Mouse (Mus musculus): ENCODE measurements around the gene Zscan18. TPM values are rescaled to one million over a fixed set of nuclear protein-coding genes. Genes with fewer than 3 reads are reported as not detected.
A peak's percentile ranks its signal among the peaks of the same experiment; 100 is the strongest.
"Not testable (repeated sequence)": the region's sequence is repeated elsewhere in the genome, so short reads cannot be mapped to it uniquely, and the experiment has no call there.

Zscan18 gene
- polyA plus RNA-seq (2015; fragmentation: Nextera tagmentation; extraction: Ambion mirVana) = 13.2 and 14.4 TPM in 2 replicates

DNA sequence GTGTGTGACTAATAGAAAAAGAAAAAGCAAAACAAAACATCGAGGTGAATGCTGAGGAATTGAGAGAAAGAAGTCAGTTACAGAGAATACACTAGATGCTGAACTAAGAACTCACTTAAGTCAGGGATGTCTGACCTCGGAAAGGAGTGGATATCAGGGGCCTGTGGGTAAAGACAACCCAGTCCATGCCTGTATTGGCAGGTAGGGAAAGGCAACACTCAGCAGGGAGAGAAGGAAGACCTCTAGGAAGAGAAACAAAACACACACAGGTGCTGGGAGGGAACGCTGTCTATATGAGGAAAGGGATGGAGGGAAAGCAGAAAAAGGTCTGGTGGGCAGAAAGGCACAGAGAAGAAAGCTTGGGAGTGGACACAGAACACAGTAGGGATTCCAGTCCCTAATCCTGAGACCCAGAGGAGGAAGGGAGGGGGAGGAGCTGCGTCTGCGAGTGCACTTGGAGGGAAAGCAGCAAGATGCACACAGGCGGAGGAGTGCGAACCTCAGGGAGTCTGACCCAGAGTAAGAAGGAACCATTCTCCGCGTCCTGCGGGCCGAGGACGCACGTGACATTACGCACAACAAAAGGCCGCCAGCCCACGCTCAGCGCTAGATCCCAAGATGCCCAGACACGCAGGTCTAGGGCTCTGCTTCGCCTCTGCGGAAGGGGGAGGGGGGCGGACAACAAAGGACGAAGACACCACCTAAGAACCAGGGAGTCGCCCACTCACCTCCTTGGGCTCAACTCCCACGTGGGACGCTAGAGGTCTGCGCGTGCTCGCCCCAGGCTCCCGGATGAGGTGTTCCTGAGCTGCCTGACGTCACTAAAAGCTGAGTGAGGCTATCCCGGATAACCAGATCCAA lies at the start of gene Zscan18:
Zscan18 (minus strand) TSS at position 770 of the 861 bp plus-strand sequence.
- H3K4me2 ChIP-seq (replicated peaks) = peak within 1 kb of the TSS; percentile 88
- peak within 1 kb of the TSS; percentile 80 for H3K9ac ChIP-seq
- peak; percentile 94 for ATAC-seq (ENCODE audit: low FRiP score, low read depth)
- H3K27me3 ChIP-seq = no peaks in the 10 kb centered on the region
- WGBS = 6% methylated on average over 31 of the region's 31 CpGs
- H3K4me3 ChIP-seq = peak within 1 kb of the TSS; percentile 54
- H3K36me3 ChIP-seq = peaks cover 24% of the 10 kb centered on the region
- H3K4me1 ChIP-seq = peaks cover 10% of the 10 kb centered on the region
- H3K9me3 ChIP-seq = peaks cover 10% of the 10 kb centered on the region; the same call in 1 of the 2 replicates
- H3K27ac ChIP-seq = peak within 1 kb of the TSS; percentile 67

DNA sequence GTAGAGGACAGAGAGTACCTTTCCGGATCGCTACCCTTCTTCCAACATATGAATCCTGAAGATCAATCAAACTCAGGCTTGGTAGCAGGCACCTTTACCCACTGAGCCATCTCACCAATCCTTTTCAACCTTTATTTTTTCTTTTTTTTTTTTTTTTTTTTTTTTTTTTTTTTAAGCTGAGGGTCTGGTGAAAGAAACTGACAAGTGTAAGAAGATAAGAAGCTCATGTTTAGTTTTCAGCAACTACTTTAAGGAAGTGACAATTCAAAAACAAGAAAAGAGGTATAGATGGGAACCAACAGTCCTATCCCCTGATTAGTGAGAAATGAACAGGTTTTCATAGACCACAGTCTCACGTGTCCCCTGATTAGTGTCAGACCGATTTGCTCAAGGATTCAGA lies 32.3 kb upstream of the Zscan18 start:
- H3K9me3 ChIP-seq = peaks cover 43% of the 10 kb centered on the region
- no peak overlapping the region for H3K9ac ChIP-seq
- ATAC-seq (ENCODE audit: low FRiP score, low read depth) = no peak
- H3K4me1 ChIP-seq = no peaks in the 10 kb centered on the region
- H3K4me2 ChIP-seq (replicated peaks) = peak overlapping the region; percentile 63
- WGBS = 95% methylated on average over 4 of the region's 4 CpGs
- H3K27me3 ChIP-seq = no peaks in the 10 kb centered on the region
- peak overlapping the region; percentile 62 for H3K4me3 ChIP-seq
- no peak overlapping the region for H3K27ac ChIP-seq
- peaks cover 46% of the 10 kb centered on the region for H3K36me3 ChIP-seq

DNA sequence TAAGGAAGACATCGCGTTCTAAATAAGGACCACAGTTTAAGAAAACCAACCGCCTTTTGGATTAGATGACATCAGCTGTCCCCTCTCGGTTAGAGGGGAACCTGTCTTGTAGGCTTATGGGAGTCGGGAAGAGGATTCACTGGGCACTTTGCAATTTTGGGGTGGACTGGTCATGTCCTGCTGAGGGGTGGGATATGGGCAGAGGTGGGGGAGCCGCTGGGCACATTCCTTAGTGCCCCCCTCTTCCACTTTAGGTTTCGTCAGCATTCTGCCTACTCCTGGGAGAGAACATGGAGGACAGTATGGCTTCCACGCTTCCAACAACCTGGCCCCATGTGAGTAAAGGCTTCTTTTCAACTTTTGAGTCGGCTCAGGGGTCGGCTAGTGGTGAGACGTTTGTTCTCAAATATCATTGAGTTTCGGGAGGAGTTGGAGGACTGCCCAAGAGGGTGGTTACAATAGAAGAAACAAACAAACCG lies 31.8 kb upstream of the Zscan18 start:
- peaks cover 41% of the 10 kb centered on the region for H3K36me3 ChIP-seq
- peaks cover 41% of the 10 kb centered on the region for H3K9me3 ChIP-seq
- peak overlapping the region; percentile 62 for H3K4me3 ChIP-seq
- ATAC-seq (ENCODE audit: low FRiP score, low read depth) = peak; percentile 58; the same call in 1 of the 2 replicates
- H3K27ac ChIP-seq = peak overlapping the region; percentile 52; the same call in 1 of the 2 replicates
- peak overlapping the region; percentile 74 for H3K9ac ChIP-seq
- H3K4me1 ChIP-seq = no peaks in the 10 kb centered on the region
- WGBS = 40% methylated on average over 13 of the region's 13 CpGs
- H3K27me3 ChIP-seq = no peaks in the 10 kb centered on the region
- peak overlapping the region; percentile 63 for H3K4me2 ChIP-seq (replicated peaks)

DNA sequence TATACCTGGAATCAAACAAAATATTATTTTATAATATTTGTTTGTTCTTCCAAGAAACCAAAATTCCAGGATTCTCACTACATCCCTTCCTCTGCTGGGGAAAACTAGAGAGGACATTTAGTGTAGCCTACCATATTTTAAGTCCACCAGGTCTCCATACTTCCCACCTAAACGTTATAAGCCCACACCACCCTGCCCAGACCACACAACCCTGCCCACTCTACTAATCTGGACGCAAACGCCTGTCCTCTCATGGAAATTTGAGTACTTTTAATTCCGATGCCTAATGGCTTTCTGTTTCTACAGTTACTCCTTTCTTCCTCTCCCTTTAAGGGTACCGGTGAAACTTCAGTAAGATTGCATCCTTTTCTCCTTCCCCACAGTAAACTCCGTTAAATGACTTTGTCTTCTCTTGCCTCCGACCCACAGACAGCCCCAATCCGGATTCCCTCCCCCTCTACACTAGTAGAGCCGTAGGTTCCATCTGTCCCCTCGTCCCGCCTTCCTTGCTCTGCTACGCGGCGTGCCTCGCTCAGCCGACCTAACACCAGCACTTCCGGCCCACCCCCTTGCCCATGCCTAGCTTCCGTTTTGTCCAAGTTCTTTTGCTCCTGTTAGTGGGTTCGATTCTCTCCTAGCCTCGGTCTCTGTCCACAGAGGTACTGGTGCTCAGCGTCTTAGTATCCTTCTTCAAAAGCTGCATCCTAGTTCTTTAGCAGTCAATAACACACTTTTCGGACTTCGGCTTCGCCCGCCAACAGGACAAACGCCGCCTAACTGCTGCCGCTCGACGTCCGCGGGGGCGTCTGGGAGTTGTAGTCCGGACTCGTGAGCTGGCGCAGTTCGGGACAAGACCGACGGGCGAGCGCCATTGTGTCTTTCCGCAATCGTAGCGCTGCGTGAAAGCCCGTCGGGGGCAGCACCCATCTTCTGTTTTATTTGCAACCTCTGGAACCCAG lies 31.0 kb upstream of the Zscan18 start, which contains the start of gene Zfp110:
Zfp110 (plus strand) TSS at position 600 of the 959 bp plus-strand sequence.
- 3% methylated on average over 47 of the region's 47 CpGs for WGBS
- H3K4me2 ChIP-seq (replicated peaks) = peak within 1 kb of the TSS; percentile 63
- peak within 1 kb of the TSS; percentile 62 for H3K4me3 ChIP-seq
- peaks cover 35% of the 10 kb centered on the region for H3K9me3 ChIP-seq
- peaks cover 34% of the 10 kb centered on the region for H3K36me3 ChIP-seq
- H3K27ac ChIP-seq = peak within 1 kb of the TSS; percentile 52; the same call in 1 of the 2 replicates
- H3K4me1 ChIP-seq = no peaks in the 10 kb centered on the region
- peak; percentile 97 for ATAC-seq (ENCODE audit: low FRiP score, low read depth)
- H3K9ac ChIP-seq = peak within 1 kb of the TSS; percentile 74
- H3K27me3 ChIP-seq = no peaks in the 10 kb centered on the region

DNA sequence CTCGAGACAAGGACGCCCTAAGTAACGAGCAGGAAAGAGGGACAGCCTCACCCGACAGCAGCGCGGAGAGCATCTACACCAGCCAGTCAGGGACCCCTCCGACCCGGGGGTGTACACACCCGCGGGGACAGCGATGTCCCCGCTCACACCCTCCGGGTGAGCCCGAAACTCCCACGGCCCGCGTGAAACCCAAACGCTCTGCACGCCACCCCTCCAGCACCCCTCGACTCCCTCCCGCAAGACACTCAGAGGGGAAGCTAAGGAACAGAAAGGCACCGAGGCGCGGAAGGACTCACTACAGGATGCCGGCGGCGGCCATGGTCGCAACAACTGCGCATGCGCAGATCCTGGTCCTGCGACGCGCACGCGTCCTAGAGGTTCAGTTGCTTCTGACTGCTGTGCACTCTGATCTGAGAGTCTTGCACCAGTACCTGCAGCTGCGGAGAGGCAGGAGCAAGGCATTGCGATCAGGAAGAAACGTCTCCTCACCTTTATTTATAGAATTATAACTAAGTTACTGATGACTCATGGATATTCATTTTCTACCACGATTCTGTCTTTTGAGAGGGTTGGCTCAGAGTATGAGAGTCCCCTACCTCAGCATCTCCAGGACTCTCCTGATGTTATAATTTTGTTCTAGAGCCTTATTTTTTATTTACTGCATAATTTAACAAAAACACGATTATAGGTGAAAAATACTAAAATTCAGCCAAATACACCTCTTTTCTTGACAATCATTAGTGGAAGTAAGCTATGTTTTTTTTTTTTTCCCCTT lies 15.3 kb upstream of the Zscan18 start, which contains the start of gene Zfp329:
Zfp329 (minus strand) TSS at position 338 of the 775 bp plus-strand sequence.
- H3K27ac ChIP-seq = peak within 1 kb of the TSS; percentile 76; the same call in 1 of the 2 replicates
- H3K4me1 ChIP-seq = peaks cover 9% of the 10 kb centered on the region
- H3K9me3 ChIP-seq = peaks cover 32% of the 10 kb centered on the region
- peaks cover 28% of the 10 kb centered on the region for H3K36me3 ChIP-seq
- H3K9ac ChIP-seq = peak within 1 kb of the TSS; percentile 93
- no peaks in the 10 kb centered on the region for H3K27me3 ChIP-seq
- under 1% methylated on average over 39 of the region's 40 CpGs for WGBS
- peak; percentile 97 for ATAC-seq (ENCODE audit: low FRiP score, low read depth)
- H3K4me3 ChIP-seq = peak within 1 kb of the TSS; percentile 85
- peak within 1 kb of the TSS; percentile 78 for H3K4me2 ChIP-seq (replicated peaks)

DNA sequence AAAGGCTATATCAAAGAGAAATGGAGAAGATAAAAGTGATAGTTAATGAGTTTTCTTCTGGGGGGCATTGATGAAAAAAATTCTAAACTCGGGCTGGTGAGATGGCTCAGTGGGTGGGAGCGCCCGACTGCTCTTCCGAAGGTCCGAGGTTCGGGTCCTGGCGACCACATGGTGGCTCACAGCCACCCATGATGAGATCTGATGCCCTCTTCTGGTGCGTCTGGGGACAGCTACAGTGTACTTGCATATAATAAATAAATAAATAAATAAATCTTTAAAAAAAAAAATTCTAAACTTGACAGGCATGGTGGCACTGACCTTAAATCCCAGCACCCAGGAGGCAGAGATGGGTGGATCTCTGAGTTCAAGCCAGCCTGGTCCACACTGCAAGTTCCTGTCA lies 12.1 kb upstream of the Zscan18 start:
- H3K36me3 ChIP-seq = peaks cover 56% of the 10 kb centered on the region

DNA sequence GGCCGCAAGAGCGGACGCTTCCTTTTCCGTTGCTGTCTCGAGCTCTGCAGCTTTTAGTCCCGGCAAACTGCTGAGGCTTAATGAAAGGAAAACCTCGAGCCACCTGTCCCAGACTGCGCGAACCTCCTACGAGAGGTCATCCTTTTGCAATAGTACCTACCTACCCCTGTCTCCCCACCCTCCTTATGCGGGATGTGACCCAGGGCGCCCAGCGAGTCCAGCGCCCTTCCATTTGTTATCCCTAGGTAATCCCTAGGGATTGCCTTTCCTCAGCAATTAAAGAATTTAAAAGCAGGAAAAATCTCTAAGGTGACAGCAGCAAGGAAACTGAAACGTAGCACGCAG lies 264 bp upstream of the Zscan18 start:
- H3K4me2 ChIP-seq (replicated peaks) = peak overlapping the region; percentile 88
- under 1% methylated on average over 16 of the region's 16 CpGs for WGBS
- peak overlapping the region; percentile 54 for H3K4me3 ChIP-seq
- no peaks in the 10 kb centered on the region for H3K27me3 ChIP-seq
- peaks cover 10% of the 10 kb centered on the region for H3K4me1 ChIP-seq
- no peak for ATAC-seq (ENCODE audit: low FRiP score, low read depth)
- peaks cover 27% of the 10 kb centered on the region for H3K36me3 ChIP-seq
- H3K27ac ChIP-seq = peak overlapping the region; percentile 67
- peak overlapping the region; percentile 80 for H3K9ac ChIP-seq
- peaks cover 16% of the 10 kb centered on the region for H3K9me3 ChIP-seq

More for the DNA sequence above, 12.1 kb upstream of the Zscan18 start:
- Histone ChIP-seq H3K27me3 (no peaks in the 10 kb centered on the region), H3K4me2 (replicated peaks) (no peak overlapping the region), H3K9ac (no peak overlapping the region), H3K9me3 (peaks cover 44% of the 10 kb centered on the region), H3K4me1 (peaks cover 9% of the 10 kb centered on the region), H3K4me3 (no peak overlapping the region), H3K27ac (no peak overlapping the region)
- WGBS = 97% methylated on average over 8 of the region's 8 CpGs
- no peak for ATAC-seq (ENCODE audit: low FRiP score, low read depth)

DNA sequence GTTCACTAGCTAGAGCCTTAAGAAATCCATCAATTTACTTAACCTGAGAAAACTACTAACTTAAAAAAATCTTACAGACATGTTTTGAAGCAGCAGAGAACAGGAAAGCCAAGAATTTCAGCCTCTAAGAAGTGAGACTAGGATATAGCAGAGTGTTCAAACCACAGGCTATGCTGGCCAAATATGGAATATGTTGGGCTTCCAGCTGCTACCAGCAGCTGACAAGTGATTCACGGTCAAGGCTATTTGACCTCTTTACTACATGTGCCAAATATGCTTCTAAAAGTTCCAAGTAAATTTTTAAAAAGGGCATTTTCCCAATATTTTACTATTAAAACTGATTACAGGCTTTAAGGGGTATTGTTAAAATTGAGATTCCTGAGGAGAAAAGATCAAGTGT lies 3.9 kb downstream of the Zscan18 start:
- Histone ChIP-seq H3K27ac (no peak overlapping the region), H3K36me3 (peaks cover 12% of the 10 kb centered on the region), H3K9ac (no peak overlapping the region), H3K4me1 (peaks cover 10% of the 10 kb centered on the region), H3K27me3 (no peaks in the 10 kb centered on the region), H3K4me2 (replicated peaks) (no peak overlapping the region), H3K9me3 (peaks cover 9% of the 10 kb centered on the region), H3K4me3 (no peak overlapping the region)
- no peak for ATAC-seq (ENCODE audit: low FRiP score, low read depth)
- WGBS = 92% methylated on average over 1 of the region's 1 CpGs

DNA sequence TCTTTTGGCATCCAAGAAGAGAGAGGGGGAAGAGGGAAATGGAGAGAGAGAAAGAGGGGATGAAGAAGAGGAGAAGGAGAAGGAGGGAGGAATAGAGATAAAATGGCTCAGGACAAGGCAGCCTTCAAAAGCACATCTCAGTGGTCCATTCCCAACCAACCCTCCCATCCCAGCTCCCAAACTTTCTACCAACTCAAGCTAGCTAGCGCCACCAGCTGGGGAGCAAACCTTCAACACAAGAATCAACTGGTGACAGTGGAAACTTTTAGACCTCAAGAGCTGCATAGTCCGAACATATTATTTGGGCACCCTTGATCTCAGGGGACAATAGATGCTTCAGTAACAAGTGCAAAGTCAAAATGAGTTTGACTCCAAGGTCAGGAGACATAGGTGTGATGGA lies 5.5 kb downstream of the Zscan18 start:
- no peak overlapping the region for H3K4me2 ChIP-seq (replicated peaks)
- no peaks in the 10 kb centered on the region for H3K27me3 ChIP-seq
- no peak overlapping the region for H3K27ac ChIP-seq
- peaks cover 2% of the 10 kb centered on the region; the same call in 1 of the 2 replicates for H3K4me1 ChIP-seq
- H3K4me3 ChIP-seq = no peak overlapping the region
- 62% methylated on average over 2 of the region's 2 CpGs for WGBS
- ATAC-seq (ENCODE audit: low FRiP score, low read depth) = no peak
- peaks cover 9% of the 10 kb centered on the region for H3K9me3 ChIP-seq
- no peak overlapping the region for H3K9ac ChIP-seq
- H3K36me3 ChIP-seq = peaks cover 12% of the 10 kb centered on the region

DNA sequence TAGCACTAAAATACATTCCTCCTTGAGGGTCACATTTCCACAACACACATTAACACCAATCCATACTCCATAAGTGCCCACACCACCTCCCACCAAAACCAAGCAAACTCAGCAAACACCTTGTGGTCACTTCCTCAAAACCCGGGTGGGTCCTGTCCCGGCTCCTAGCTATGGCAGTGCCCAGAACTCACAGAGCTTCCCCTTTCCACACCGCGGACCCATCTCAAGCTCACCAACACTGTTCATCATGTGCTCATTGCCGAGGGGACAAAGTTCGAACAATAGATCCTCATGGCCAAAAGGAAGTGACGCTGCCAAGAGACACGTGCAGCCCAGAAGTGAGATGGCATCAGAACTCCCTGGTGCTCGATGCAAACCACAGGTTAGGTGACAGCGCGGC lies 10.8 kb downstream of the Zscan18 start:
- H3K27ac ChIP-seq; H3K4me1 ChIP-seq; H3K4me2 ChIP-seq (replicated peaks); H3K4me3 ChIP-seq; H3K9ac ChIP-seq; H3K9me3 ChIP-seq; H3K27me3 ChIP-seq; ATAC-seq (ENCODE audit: low FRiP score, low read depth); H3K36me3 ChIP-seq: not testable (repeated sequence)
- WGBS = 91% methylated on average over 11 of the region's 11 CpGs

DNA sequence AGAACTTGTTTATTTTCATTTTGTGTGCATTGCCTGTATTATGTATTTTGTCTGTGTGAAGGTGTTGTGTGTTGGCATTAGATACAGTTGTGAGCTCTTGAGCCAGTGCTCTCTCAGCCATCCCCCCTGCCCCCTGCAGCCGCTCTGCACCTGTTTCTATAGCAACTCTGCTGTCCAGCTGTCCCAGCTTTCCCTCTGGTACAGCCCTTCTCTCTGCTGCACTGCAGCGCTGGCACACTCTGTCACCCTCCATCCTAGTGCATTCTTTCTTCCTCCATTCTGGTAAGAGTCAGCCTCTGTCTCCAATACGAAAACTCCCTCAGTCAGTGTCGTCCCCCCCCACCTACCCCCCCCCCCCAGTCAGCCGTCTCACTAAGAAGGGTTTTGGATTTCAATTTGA lies 15.4 kb downstream of the Zscan18 start:
- Histone ChIP-seq H3K9me3 (no peaks in the 10 kb centered on the region), H3K27me3 (no peaks in the 10 kb centered on the region), H3K36me3 (no peaks in the 10 kb centered on the region), H3K27ac (no peak overlapping the region), H3K4me3 (no peak overlapping the region), H3K9ac (no peak overlapping the region), H3K4me2 (replicated peaks) (no peak overlapping the region), H3K4me1 (no peaks in the 10 kb centered on the region)
- WGBS = 34% methylated on average over 5 of the region's 5 CpGs
- no peak for ATAC-seq (ENCODE audit: low FRiP score, low read depth)
